Mouse (Mus musculus): ENCODE measurements around the gene Ptpn3.

DNA sequence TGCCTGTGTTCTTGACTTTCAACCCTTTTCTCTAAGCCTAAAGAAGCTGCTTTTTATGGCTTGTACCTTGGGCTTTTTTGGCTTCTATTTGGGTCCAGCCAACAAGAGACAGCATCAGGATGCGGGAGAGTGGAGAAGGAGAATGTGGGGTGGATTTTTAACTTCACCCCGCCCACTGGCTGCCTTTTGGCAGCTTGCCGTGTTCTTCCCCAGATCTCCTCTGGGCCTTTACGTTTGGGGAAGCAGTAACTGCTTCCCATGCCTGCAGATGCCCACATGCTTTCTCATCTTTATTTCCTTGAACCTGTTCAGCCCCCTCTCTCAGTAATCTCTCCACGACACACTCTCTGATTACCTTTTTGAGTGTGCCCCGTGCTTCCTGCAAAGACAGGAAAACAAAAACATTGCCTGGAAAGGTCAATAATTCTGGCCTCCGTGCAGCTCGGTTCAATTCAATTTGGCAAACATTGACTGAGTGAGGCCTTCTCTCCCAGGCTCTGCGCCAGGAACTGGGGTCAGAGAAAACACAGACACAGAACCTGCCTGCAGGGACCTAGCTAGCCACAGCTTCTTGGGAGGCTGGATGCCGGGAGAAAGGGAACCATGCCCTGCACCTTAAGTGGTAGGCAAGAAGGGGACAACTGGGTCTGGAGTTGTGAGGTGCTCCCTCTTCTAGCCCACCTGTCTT, 17.0 kb upstream of the Ptpn3 start:
- TF ChIP-seq CTCF (IDR thresholded peaks at IDR 0.05; ENCODE audit: extremely low read depth, insufficient read depth, insufficient read length, insufficient replicate concordance), result no peak
- TF ChIP-seq POLR2A (IDR thresholded peaks at IDR 0.05; ENCODE audit: low read depth, low read length), result no peak

Measured in spleen, adult 2 months (tissue).